Mouse (Mus musculus) kidney, postnatal 10 days (tissue): ENCODE measurements around the gene Rab21.
A peak's percentile ranks its signal among the peaks of the same experiment; 100 is the strongest.
"Not testable (repeated sequence)": the region's sequence is repeated elsewhere in the genome, so short reads cannot be mapped to it uniquely, and the experiment has no call there.

ENCODE experiments used
- DNase-seq: peaks from one replicate; pipeline ENCODE4 v3.0.0; 2021; ENCODE audit warnings: mixed read lengths

Gene Rab21

GRCm38 (mm10) chr10:115323295-115323694 lies 7.9 kb upstream of the Rab21 start:
- peak; percentile 82 for DNase-seq

GRCm38 (mm10) chr10:115321317-115322035 lies 6.1 kb upstream of the Rab21 start:
- no peak for DNase-seq

- not testable (repeated sequence) for DNase-seq
These were observed 3.0 kb upstream of the Rab21 start for GRCm38 (mm10) chr10:115318388-115318787.

- DNase-seq = no peak
These were observed 919 bp upstream of the Rab21 start for GRCm38 (mm10) chr10:115316313-115316712.

GRCm38 (mm10) chr10:115314582-115315452 lies 577 bp downstream of the Rab21 start:
- DNase-seq = peak; percentile 57

- DNase-seq = no peak
These were observed 1.2 kb downstream of the Rab21 start for GRCm38 (mm10) chr10:115314287-115314581.

- DNase-seq = peak; percentile 58
These were observed 1.6 kb downstream of the Rab21 start for GRCm38 (mm10) chr10:115313641-115314286.

GRCm38 (mm10) chr10:115312732-115313131 lies 2.7 kb downstream of the Rab21 start:
- peak; percentile 63 for DNase-seq

GRCm38 (mm10) chr10:115312194-115312593 lies 3.2 kb downstream of the Rab21 start:
- DNase-seq = no peak

- DNase-seq = peak; percentile 59
These were observed 4.0 kb downstream of the Rab21 start for GRCm38 (mm10) chr10:115311263-115311965.

GRCm38 (mm10) chr10:115309191-115309590 lies 6.2 kb downstream of the Rab21 start:
- DNase-seq = no peak

GRCm38 (mm10) chr10:115307331-115307875 lies 8.0 kb downstream of the Rab21 start:
- no peak for DNase-seq

- DNase-seq = no peak
These were observed 16.7 kb downstream of the Rab21 start for GRCm38 (mm10) chr10:115298683-115299082.

- no peak for DNase-seq
These were observed 17.8 kb downstream of the Rab21 start for GRCm38 (mm10) chr10:115297582-115297981.

GRCm38 (mm10) chr10:115296401-115296935 lies 18.9 kb downstream of the Rab21 start:
- no peak for DNase-seq

GRCm38 (mm10) chr10:115295162-115295561 lies 20.2 kb downstream of the Rab21 start:
- no peak for DNase-seq

GRCm38 (mm10) chr10:115294715-115295114 lies 20.7 kb downstream of the Rab21 start:
- no peak for DNase-seq

- DNase-seq = no peak
These were observed 21.4 kb downstream of the Rab21 start for GRCm38 (mm10) chr10:115293946-115294345.

GRCm38 (mm10) chr10:115290671-115291070 lies 24.7 kb downstream of the Rab21 start:
- no peak for DNase-seq

- DNase-seq = no peak
These were observed 26.5 kb downstream of the Rab21 start for GRCm38 (mm10) chr10:115288856-115289255.

- DNase-seq = no peak
These were observed 31.2 kb downstream of the Rab21 start for GRCm38 (mm10) chr10:115284170-115284569.

GRCm38 (mm10) chr10:115281381-115281780 lies 34.0 kb downstream of the Rab21 start:
- DNase-seq = no peak
